Mouse (Mus musculus) mouse embryonic stem cell (cell line): ENCODE results near the gene Gm21964.

Experiments
- in situ Hi-C, 2 experiments: fragments of 300-500 bp; cut with MboI; formaldehyde crosslinking; loops; 1 replicate in 1 of 2; 3 replicates in 1 of 2; pipeline ENCODE4 v1.14.3; 2019 to 2020; ENCODE audit warnings: low sequenced_read_pairs in 2 of 2, low pct_unique_long_range_greater_than_20kb in 1 of 2, mixed read lengths in 1 of 2; ENCODE audit not compliant: unreplicated experiment in 1 of 2

Gene Gm21964

DNA sequence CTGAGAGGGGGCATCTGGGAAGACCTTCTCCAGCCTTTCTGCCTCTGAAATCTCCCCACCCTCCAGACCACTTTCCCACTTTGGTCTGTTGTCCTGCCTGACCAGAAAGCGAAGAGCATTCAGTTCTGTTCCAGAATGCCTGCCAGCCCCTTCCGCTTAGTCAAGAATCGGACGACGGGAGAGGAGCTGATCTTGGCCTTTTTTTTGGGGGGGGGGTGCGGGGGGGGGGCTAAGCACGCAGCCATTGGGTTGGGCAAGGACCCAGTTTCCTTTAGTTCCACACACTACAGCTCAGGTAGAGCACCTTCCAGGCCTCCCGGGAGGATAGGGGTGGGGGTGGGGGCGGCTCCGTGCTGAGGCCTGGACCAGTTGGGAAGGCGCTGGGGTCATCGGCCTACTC lies at the start of gene Gm21964:
Gene Gm21964 (plus strand): TSS at position 301 of the 400 bp plus-strand sequence.
- in situ Hi-C loops, result no loop called here

DNA sequence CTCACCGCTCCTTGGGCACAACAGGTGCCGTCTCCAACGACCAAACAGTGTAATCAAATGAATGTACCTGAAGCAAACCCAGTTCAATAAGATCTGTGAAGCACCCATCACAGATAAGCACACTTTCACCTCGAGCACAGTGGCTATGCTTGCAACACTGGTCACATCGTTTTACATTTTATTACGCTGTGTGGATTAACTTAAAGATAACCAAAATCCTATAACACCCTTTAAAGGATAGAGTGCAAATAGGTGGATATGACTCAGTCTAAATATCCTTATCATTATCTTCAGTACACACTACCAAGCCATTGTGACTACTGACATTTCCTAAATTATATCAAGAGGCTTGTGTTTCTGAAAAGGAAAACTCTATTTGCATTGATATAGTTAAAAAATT lies 49.8 kb upstream of the Gm21964 start:
- in situ Hi-C loops, result no loop called here

DNA sequence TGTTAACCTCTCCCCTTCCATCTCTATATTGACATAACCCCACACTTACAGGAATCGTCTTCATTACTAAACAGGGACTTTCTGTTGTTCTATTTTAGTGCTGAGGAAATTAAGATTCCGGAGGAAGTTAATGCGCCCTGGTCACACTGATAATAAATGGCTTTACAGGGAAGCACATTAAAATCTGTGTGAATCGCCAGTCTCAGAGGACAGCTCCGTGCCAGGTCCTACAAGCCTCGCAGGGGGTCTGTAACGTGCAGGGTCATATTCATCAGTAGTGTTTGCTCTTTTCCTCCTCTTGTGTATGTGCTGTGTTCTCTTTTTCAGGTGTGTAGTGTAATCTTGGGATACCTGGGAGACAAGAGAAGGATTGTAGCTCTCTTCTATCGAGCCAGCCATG lies 42.8 kb upstream of the Gm21964 start:
- in situ Hi-C loops, result no loop called here

DNA sequence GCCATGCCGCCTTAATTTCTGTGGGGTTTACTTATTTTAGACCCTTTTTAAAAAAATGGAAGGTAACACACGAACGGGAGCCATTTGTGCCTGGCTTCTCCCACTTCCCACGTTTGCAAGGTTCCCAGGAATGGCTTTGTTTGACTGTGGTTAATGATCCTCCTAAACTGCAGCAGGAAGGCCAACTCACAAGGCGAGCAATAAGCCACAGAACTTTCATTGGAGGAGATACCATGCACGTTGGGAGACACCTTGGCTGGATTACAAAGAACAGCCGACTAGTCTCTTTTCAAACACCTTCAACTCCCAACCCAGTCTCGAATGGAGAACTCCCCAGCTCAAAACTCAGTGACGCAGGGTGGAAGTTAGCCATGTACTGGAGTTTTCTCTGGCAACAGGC lies 36.8 kb upstream of the Gm21964 start:
- in situ Hi-C loops, result no loop called here

DNA sequence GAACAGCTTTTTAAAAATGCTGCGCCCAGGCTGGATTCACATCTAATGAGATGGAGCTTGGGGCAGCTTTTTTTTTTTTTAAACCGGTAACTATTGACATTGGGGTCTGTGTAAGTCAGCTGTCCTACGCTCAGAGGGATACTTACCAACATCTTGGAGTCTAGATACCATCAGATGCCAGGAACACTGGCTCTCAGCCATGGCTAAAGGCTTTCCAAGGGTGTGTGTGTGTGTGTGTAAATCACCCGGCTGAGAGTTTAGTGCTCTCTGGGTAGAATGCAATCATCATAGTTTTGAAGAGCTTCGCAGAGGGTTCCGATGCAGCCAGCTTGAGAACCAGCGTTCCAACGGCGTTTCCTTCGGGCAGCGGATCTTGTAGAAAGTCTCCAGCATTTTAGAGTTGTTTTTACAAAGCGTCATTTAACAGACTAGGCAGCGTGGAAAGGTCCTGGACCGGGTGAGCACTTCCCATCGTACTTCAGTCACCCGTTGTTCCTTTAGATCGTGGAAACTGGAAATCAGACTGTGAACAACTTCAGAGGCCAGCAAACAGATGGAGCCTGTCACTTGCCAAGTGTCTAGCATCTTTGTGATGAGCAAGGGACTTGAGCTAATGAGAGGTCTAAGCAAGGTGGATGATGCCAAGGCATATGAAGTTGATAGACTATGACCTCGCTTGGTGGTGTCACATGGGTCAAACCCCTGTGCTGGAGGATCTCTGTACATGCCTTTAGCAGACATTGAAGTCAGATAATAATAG lies 36.2 kb upstream of the Gm21964 start:
- in situ Hi-C loops, result no loop called here

DNA sequence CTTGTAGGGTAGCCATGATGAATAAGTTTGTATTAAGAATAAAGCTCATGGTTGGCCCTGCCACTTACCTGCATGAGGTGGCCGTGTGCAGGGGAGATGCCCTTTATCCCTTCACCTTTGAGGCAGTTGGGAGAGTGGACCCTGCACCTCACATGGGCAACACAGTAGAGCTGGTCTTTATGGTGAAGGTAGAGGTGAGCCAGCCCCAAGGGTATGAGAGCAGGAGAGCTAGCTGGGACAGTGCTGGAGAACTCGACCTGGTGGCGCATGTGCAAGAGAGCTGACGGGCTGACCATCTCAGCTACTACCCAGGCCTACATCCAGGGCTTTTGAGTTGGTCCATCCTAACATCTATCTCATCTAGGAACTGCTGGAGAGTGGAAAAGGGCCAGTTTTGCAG lies 35.3 kb upstream of the Gm21964 start:
- in situ Hi-C loops, result no loop called here

DNA sequence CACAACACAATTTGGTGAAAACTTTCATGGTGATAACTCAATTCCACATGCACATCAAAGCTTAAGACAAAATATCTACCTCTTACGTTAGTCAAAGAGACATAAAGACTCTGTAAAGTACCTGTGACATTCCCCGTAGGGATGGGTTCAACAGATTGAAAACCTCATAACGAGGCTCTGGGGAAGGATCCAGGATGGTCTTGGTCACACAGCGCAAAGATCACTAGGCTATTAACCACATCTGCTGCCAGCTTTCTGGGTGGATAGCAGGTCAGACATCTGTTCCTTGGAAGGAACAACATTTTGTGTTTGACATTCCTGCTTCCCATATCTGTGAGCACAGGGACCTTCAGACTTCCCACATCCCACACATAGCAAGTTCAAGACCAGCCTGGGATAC lies 31.3 kb upstream of the Gm21964 start:
- in situ Hi-C loops, result no loop called here

DNA sequence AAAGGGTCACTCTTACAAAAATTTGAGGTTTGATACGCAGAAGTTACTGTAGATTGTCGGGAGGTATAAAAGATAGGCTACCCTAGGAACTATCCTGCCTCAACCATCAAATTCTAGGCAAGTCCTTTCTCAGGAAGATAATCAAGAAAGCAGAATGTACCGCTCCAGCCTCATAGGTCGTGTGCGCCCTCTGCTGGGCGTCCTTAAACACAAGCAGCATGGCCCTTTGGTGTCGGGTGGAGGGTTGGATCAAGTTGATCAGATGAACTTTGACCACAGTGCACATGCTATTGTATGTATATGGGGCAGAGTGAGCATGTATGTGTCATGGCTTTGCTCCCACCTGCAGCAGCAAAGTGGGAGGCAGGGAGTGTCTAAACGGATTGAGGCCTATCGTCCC lies 29.4 kb upstream of the Gm21964 start:
- in situ Hi-C loops, result no loop called here

DNA sequence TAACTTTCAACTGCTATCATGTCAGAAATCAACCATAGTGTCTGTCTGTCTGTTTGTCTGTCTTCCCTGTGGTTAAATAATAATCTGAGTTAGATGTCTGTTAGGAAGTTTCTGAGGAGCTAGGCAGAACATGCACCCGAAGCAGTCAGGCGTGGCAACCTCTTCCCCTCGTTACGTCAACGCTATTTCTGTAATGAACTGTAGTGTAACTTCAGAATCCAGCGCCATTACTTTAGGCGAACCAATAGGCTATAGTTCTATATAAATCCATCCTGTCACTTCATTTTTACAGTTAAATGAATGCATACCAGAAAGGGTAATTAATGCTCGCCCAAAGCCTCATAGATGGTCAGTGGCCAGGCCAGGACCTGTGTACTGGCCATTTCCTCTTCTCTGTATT lies 26.5 kb upstream of the Gm21964 start:
- in situ Hi-C loops, result no loop called here

DNA sequence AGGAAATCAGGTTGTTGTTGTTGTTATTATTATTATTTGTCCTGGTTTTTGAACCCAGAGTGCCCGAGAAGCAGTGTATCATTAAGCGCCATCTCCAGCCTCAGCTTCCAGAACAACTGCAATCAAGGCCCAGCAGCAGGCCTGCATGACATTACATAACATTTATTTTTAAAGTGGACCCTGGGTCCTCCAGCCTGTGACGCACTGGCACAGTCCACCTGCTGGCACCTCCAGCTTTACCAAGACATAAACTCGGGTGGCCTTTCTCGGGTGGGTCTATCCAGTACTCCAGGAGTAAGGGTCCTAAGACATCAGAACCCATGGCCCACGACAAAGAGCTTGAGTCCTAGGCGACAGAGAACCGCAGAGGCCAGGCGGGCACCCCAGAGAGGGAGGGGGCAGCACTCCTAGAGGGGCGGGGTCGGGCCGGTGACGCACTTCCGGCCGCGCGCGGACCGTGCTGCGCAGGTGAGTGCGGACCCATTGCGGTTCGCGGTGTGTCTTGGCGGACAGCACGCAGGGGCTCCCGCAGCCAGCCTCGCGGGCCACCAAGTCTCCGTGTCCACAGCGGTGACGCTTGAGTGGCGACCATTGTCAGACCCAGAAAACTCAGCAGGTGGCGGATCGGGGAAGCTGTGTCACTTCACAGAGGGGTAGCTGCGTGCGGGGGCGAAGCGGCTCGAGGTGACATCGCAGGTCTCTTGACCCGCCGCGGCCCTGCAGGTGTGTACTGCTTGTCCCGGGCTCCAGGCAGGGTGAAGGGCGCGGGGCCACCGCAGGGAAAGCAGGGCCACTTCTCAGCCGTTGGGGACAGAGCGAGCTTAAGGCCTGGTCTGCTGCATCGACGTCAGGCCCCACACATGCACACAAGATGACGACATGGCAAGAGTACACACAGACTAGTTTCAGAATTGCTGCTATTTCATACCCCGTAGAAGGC lies 21.5 kb upstream of the Gm21964 start, which contains the start of gene Zfp612:
Gene Zfp612 (plus strand): TSS at position 465 of the 940 bp plus-strand sequence.
- in situ Hi-C loops, result no loop called here

DNA sequence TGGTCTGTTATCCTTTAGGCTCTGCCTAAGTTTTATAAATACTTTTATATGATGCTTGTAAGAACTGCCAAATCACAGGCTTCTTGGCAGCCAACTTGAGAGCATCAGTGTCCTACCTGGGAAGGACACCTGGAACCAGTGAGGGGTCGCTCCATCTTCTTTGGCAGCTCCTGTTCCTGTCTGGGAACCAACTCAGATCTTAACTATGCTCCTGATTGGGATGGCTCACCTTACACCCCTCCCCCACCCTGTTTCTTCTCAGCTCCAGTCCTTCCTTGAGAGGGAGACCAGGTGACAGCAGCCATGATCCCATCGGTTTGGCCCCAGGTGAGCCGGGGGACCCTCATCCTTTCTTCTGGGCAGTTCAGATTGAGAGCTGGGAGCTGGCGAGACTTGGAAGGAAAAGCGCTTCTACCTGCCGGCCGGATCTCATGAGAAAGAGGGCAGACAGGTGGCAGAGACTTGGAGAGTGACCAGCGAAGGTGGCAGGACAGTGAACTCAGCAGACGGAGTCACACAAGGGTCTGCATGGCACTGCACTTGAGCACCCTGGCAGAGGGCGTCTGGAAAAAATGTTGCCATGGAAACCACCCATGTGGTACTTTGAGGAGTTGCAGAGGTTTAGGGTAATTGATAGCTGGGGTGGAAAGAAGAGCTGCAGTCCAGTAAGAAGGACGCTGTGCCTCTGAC lies 18.4 kb upstream of the Gm21964 start:
- in situ Hi-C loops, result no loop called here

DNA sequence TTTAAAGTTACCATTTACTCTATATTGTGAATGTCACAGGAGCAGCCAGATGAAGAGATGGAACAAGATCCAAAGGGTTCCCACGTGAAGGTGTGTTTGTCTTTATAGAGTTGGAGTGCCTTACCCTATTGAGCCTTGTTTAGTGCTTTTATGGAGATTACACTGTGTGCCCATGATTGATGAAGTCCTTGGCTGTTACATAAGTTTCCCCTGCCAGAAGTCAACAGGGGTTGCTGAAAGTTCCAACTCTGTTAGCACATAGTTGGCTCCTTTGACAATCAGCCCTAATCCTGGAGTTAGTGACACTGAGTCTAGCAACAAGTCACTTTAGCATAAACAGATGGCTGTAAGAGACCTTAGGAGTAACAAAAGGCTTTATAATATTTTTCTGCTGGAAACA lies 9.1 kb upstream of the Gm21964 start:
- in situ Hi-C loops, result no loop called here

DNA sequence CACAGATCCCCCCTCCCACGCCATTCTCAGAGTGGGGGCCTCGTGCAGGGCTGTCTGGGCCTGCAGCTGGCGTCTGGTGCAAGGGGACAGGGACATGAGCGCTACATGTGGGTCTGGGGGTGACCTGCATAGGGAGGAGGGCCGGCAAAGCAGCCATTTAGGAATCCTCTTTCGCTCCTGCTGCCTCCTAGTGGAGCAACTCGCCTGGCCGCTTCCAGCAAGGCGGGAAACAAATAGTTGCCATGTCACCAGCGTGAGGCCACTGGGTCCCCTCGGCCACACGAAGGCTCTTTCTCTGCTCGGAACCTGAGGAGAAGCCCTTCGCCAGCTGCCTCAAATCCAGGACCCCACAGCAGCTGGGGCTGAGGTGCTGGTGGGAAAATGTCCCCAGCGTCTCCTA lies 669 bp downstream of the Gm21964 start:
- in situ Hi-C loops, result no loop called here

DNA sequence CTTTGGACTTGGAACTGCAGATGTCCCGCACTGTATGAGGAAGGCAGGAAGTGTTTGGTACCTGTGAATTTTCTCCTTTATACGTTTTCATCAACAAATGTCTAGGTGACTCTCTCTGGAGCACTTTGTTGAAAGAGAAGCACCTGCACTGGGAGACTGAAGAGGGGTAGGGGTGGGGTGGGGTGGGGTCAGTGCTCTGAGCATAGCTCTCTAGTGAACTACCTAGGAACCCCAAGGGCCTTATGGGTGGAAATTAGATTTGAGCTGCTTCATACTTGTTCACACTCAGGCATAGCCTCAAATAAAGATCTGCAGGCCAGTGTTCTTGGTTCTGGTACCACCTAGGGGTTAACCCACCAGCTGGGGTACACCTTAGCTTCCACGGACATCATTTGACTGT lies 1.6 kb downstream of the Gm21964 start, which contains the start of gene Gm17720:
Gene Gm17720 (minus strand): TSS at position 101 of the 400 bp plus-strand sequence.
- in situ Hi-C loops, result no loop called here

DNA sequence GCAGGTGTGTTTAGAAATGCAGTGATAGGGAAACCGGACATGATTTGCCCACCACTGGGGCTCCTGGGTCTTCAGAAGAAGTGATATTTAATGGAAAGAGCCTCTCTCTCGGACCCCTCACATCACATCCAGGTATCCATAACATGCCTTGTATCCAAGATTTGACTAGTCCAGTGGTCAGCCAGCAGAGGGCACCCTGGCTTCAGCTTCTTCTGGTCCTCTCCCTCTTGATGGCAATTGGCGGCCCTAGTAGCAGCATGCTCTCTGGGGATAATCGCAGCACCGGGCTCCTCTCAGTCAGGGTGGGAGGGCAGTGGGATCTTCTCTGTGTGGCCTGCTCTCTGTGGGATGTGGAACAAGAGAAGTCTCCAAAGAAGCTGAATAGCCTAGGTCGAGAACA lies 18.7 kb downstream of the Gm21964 start:
- in situ Hi-C loops, result no loop called here

DNA sequence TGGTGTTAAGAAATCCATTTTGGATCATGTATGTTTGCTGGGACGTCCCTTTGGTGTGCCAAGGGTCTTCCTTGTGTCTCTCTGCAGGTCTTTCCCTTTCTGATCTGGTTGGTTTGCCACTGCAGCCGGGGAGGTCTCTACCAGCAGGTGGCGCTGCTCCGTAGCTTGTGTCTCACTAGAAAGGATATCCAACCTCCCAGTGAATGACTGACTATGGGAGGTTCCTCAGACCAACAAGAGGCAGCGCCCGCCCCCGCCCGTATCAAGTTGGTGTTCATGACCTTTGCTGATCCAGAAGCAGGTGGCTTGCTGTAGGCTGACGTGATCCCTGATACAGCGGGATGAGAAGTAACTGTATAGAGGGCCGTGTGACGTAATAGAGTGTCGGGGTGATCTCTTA lies 29.5 kb downstream of the Gm21964 start:
- in situ Hi-C loops, result no loop called here

DNA sequence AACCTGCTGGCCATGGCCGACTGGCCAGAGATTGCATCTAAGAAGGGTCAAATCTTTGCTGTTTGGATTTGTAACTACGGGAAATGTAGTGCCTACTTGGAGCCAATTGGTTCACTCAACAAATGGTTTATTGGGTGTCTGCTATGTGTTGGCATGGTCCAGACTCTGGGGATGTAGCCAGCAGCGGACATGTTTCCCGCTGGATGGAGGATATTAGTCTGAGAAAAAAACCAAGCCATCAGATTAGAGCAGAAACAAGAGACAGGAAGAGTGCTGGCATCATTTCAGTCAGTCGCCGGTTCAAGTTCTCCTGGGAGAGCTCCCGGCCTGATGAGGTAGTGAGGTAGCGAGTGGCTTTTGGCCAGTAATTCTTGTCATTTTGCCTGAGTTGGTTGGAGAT lies 33.2 kb downstream of the Gm21964 start:
- in situ Hi-C loops, result no loop called here

DNA sequence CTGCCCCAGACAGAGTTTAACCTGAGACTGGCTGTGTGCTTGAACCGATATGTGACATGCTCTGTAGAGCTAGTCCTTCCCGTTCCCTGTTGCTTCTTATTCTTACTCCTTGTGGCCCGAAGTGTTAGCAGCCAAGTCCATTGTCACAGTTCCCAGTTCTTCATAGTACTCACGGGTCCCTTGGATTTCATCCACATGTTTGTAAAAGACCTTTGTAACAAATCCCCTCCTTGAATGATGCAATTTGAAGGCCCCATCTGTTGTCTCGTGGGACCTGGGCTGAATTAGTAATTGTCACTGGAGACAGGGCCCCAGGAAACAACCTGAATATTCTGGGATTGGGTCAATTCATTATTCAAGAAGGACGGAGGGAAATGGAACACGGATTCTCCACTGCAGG lies 34.5 kb downstream of the Gm21964 start:
- in situ Hi-C loops, result no loop called here

DNA sequence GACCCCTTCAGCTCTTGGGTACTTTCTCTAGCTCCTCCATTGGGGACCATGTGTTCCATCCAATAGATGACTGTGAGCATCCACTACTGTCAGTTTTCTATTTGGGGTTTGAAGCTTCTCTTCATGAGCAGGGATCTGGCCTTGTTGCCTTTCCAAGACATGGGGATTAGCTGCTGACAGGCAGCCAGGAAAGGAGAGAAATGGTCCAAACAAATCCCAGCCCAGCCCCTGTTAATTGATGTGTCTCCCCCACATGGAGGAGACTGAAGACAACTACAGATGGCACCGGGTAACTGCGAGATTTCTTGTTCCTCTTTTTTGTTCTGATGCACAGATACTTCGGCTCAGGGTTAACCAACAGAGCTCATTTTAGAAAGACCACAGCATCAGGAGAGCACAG lies 39.1 kb downstream of the Gm21964 start:
- in situ Hi-C loops, result no loop called here
